Mouse (Mus musculus) adrenal gland (tissue): ENCODE data around the gene Calr4.

ENCODE experiments used
- intact Hi-C: fragments of 180-260 bp; cut with DNase I; formaldehyde crosslinking; loops from one replicate; pipeline ENCODE4 v1.15.1; 2025
- long read RNA-seq, 2 experiments: library from polyadenylated mRNA; unstranded; transcript quantifications; one replicate each; pipeline ENCODE4 v2.0.0; 2020; ENCODE audit warnings: borderline replicate concordance in 1 of 2; ENCODE audit not compliant: insufficient replicate concordance in 1 of 2

Gene Calr4
- long read RNA-seq, experiment 1, partial matches to known transcripts, result 1 of 1 reads
- long read RNA-seq, experiment 1, other reads (novel, unspliced or antisense), result 0 of 1 reads
- long read RNA-seq, experiment 2, result 0 reads

DNA sequence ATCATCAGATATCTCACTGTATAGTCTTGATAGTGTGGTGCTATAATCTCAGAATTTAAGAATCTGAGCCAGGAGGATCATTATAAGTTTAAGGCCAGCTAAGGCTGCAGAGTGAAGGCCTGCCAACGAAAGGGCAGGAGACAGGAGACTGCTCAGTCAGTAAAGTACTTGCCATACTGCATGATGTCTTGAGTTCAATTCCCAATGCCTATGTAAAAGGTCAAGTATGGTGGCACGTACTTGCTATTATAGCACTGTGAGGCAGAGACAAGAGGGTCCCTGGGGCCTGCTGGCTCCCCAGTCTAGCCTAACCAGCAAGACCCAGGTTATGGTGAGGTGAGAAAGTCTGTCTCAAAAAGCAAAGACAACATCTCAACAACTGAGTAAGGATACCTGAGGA is at the start of gene Calr4:
TSS of gene Calr4 (plus strand) at position 301 of the 400 bp plus-strand sequence.
- intact Hi-C loops, result no loop called here

DNA sequence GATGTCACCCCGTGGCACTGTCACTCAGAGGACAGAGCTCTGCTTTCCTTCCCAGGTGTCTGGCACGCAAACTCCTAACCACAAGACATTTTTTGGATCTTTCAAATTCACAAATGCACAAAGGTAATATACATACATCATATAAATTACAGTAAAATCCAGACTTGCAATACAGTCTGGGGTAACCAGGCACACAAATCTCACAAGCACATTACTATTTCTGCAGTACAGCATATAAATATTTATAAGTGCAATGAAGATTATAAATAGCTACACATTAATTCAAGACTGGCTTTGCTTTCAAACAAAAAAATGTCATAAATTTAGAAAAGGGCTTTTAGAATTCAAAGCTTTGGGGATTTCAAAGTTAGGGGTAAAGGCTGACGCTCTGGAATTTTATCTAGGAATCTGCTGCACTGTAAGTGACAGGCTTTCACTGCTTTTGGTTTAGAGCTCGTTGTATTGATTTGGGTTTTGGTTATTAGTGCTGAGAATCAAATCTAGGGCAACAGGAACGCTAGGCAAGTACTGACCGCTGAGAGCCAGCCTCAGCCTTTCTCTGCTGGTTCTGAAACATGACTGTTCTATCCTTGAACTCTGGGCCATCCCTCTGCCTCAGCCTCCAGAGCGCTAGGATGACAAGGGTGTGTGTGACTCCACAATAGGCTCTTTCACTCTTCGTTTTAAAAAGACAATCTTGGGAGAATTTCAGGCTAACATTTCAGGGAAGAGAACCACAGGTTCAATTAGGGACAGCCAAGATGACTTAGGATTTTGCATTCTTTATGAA is 48.5 kb upstream of the Calr4 start:
- intact Hi-C loops, result no loop called here

DNA sequence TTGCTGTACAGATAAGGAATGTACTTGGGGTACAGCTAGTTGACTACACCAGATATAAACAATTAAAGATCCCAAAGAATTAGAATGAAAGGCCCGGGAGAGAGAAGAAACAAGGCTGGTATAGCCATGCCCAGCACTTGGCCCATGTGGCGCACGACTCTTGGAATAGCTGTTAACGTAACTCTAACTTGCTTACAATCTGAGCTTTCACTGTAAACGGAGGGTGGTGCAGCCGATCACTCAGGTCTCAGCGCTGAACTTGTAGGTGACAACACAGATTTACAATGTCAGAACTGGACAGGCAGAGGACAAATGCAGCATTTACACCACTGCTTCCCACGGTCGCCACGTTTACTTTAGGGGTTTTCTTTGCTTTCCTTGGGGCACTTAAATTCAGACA is 42.7 kb upstream of the Calr4 start:
- intact Hi-C loops, result no loop called here

DNA sequence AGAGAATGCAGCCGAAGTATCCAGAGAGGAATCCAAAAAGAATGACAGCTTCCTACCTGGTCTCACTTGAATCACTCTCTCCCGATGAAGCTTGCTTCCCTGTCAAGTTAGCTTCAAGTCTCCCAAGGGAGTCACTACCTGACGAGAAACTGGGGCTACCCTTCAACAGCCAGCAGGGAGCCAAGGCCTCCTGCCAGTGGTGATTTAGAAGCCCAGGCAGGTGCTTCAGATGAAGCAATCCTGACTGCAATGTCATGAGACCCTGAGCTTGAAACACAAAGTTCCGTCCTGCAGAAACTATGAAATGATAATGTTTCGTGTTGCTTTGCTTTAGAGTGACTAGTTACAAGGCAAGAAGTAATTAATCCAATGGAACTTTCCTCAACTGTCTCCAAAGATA is 40.4 kb upstream of the Calr4 start:
- intact Hi-C loops, result no loop called here

DNA sequence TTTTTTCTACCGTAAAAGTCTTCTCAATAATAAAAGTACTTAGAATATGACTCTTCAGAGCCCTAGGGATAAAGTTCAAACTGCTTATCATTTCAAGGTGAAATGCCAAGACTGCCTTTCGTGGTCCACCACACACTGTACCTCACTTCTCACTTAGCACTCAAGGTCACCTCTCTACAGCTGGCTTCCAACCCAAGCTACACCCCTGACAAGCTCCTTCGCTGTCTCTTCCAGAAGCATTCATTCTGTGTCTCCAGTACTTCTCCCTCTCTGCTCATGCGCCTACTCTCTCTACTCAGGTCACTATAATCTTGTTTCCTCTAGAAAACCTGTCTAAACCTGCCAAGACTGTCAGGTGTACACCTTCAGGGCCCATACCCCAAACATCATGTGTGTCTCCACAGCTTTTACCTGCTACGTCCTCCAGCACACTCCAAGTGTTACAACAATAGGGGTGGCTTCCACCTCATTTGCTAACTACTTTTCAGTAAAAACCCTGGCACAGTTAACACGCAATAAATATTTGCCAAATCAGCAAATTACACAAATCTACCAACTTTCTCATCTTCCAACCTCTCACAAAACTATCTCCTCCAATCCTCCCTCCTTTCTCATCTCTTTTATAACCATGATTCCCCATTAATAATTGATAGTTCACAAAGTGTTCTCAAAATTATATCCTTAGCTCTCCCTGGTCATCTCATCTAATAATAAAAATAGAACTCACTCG is 38.2 kb upstream of the Calr4 start:
- intact Hi-C loops, result no loop called here

DNA sequence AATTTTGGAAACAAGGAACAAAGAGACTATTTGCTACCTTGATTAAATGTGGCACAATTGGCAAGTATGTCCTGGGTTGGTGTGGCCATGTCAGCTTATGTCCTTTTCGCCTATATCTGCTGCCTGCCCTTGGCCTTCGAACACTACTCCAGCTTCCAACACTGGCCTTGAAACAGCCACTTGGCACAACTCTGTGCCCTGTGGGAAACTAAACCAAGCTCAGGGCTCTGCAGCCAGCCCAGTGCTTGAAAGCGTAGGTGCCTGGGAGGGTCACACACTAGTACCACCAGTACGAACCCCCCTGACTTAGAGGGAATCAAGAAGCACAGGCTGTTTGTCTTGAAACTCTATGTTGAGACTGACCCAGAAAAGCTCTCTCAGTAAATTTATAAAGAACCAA is 35.2 kb upstream of the Calr4 start:
- intact Hi-C loops, result no loop called here

DNA sequence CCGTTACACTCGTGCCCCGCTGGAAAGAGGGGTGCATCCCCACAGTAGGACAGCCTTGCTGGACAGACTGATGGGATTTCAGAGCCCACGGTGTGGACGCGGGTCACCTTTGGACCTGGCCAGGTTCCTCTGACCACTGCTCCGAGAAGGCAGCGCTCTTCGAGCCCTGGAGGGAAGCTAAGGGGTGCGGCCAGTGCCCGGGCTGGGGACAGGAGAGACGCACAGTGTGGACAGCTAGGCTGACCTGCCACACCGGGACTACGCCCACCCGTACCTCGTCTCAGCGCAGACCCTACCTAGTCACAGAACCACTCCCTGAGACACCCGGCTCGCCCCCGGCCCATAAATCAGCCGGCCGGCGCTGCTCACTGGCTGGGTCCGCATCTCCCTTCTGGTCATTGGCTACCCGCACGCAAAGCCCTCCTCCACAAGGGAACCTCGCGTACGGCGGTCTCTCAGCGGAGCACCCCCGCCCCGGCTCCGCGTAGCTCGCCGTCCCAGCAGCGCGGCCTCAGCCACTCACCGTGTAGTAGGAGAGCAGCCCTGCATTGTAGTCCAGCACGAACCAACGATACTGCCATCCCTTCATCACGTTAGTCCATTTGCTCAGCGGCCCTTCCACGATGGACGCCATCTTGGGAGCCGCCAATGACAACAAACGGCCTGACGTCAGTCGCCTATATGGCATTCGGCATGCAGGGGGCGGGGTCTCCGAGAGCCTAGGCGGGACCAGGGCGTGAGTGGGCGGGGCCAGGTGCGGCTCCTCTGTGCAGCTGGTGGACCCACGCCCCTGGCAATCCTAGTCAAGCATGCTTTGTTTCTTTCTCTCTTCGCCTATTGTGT is 32.5 kb upstream of the Calr4 start, which contains the start of gene Osbpl9:
TSS of gene Osbpl9 (minus strand) at position 691 of the 843 bp plus-strand sequence.
- intact Hi-C loops, result no loop called here

DNA sequence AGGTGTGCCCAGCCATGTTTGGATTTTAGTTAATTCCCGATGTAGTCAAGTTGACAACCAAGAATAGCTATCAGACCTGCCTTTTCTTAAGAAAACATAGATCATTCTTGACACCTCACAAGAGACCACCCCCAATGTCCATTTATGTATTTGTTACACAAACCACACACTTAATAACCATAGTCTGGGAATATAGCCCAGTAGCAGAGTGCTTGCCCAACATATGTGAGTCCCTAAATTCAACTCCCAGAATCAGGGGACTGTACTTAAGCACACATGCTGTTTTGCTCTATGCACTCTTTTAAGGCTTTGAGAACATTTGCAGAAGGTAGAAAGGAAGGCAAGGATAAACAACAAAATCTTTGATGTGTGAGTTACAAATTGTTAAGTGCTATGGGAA is 30.4 kb upstream of the Calr4 start:
- intact Hi-C loops, result no loop called here

DNA sequence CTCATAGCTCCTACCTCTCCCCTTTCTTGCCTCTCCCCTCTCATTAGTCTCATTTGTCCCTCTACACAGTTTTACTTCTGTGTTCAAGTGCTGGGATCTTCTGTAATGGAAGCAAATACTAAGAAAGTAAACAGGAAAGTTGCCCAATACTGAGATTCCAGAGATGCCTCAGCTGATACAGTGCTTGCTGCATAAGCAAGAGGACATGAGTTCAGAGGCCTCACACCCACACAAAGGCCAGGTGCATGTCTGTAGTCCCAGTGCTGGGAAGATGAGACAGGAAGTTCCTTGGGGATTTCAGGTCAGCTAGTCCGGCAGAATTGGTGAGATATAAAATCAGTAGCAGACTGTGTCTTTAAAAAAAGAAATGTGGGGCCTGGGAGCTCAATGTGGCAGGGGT is 29.9 kb upstream of the Calr4 start:
- intact Hi-C loops, result no loop called here

DNA sequence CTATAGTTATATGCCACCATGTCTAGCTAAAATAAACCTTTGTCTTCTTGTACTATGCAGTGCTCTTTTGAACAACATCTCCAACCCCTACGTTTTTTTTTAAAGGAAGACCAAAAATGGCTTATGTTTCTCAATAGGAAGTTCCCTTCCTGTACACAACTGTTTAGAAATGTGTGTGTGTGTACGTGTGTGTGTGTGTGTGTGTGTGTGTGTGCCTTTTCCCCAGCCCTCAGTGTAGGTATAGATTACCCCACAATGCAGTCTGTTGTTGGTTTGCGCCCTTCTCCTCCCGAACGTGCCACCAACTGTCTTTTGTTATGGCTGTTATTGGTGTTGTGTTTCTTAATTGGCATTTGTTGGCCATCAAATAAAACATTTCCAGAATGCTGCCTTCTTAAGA is 26.8 kb upstream of the Calr4 start:
- intact Hi-C loops, result no loop called here

DNA sequence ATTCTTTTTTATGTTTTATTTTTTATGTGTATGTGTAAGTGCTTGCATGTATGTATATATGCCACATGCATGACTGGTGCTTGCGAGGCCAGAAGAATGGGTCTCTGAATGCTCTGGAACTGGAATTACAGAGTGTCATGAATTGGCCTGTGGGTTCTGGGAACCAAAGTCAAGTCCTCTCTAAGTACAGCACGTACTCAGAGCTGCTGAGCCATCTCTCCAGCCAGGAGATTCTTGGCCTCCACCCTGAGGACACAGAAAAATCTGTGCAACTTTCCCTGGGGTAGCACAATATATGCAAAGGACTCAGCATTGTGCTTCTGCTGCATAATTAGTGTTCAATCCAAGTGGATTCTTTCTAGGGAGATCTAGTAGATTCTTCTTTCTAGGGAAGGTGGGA is 24.0 kb upstream of the Calr4 start:
- intact Hi-C loops, result no loop called here

DNA sequence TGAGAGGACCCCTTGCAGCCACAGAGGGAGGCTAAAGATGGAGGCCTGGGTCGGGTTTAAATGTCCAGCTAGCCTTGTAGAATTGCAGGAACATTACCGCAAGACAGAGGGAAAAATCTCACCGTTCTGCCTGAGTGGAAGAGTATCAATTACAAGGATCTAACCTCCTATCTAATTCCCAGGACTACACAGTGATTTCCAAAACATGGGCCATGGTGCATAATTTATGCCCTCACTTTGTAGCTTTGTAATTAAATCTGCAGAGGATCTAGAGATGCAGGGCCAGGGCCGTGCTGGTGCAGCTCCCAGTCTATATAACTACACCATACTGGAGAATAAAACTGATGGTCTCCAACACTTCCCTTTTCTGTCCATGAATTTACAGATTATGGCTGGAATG is 23.4 kb upstream of the Calr4 start:
- intact Hi-C loops, result no loop called here

DNA sequence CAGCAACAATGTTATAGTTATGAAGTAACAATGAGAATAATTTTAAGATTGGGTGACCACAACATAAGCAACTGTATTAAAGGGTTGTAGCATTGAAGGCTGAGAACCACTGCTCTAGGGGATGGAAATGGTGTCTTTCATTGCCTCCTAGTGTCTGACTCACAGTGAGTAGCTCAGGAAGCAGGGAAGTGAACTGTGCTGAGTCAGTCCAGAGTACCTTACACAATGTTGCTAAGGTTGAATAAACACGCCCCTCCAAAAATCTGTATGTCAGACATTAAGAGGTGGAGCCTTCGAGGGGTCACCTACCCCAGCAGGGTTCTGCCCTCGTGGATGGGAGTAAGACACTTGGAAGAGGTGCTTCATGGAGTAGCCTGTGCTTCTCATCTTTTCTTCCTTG is 20.3 kb upstream of the Calr4 start:
- intact Hi-C loops, result no loop called here

DNA sequence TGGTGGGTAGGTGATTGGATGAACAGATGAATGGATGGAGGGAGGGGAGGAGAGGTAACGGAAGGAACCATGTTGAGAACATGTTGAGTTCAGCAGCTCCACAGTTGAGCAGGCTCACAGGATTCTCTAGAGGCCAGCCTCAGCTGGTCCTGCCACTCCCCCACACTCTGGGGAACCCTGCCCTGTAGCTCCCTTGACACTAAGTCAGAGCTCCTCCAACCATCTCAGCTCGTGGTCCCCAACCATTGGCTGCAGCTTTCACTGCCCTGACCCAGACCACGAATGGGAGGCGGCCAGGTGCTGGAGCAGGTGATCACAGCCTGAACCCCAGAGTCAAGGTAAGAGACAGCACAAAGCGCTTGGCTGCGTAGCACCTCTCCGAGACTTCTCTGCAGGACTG is 16.3 kb upstream of the Calr4 start:
- intact Hi-C loops, result no loop called here

DNA sequence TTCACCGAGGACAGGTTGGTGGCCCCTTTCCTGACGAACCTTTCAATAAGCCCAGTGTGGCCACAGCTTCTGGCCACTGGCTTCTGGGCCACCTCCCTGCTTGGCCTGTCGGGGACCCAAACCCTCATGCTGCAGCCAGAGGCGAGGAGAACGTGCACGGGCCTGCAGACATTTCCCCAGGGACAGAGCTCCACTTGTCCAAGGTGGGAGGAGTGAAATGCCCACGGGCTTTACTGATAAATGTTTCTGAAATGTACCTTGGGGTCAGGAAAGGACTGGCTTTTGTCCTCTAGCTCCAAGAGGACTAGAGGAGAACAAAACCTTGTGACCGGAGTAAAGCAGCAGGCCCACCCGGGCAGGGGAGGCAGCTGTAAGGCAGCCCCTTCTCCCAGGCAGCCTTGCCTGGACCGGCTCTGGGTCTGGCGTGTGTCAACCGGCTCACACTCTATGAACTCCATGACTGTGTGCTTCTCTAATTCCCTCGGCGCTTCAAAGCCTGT is 13.8 kb upstream of the Calr4 start:
- intact Hi-C loops, result no loop called here

DNA sequence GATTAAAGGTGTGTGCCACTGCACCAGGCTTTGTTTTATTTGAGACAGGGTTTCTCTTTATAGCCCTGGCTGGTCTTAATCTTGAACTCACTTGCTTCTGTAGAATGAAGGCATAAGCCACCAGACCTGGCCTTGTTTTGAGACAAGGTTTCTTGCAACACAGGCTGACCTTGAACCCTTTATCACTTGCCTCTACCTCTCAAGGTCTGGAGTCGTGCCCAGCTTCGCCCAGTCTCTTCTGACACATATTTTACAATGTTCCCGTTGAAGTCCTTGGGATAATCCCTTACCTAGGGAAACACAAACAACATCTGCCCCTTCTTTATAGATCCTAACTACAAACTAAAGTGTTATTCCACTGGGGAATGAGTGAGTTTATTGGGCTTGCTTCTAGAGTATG is 12.3 kb upstream of the Calr4 start:
- intact Hi-C loops, result no loop called here

DNA sequence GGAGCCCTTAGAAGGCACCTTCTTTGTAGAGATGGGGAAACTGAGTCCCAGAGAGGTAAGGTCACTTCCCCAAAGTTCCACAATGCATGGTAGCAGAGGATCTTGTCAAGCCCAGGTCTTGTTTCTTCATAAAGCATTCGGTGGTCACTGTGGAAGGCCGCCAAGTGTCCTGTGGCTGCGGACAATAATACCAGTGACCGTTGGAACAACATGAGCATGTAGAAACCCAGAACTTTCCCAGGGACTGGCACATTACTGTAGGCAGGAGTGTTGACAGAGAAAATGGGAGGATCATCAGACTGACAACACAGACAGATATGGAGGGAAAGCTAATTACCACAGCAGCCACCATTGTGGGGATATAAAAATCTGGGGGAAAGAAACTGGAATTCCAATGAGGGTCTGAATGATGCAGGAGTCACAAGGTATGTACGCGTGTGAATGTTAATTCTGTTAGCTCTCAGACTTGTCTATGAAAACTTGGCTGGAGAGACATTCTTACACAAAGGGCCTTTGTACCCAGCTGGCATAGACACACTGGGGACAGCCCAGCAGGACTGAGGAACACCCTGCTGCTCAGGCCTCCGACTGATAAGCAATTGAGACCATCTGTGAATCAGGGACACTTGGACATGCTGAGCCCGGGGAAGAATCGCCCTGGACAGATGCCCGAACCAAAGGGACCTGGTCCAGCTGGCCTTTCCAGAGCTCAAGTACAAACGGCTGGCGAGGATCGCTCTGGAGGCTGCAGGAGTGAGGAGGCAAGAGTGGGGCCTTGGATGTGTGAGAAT is 9.3 kb upstream of the Calr4 start:
- intact Hi-C loops, result no loop called here

DNA sequence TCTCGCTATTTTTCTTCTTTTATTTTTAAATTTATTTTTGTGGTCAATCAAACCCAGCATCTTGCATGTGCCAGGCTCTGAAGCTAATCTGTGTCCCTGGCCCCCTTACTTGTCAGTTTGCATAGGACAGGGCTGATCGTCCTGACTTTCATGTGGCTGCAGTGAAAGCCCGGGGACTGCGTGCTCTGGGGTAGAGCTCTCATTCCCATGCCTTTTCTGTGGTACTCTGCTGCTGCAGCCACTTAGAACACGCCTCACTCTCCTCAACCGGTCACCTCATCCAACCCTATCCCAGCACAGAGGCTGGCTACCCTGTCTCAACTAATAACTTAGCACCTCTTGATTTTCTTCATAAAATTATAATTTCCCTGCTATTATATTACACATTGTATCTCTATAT is 8.7 kb upstream of the Calr4 start:
- intact Hi-C loops, result no loop called here

DNA sequence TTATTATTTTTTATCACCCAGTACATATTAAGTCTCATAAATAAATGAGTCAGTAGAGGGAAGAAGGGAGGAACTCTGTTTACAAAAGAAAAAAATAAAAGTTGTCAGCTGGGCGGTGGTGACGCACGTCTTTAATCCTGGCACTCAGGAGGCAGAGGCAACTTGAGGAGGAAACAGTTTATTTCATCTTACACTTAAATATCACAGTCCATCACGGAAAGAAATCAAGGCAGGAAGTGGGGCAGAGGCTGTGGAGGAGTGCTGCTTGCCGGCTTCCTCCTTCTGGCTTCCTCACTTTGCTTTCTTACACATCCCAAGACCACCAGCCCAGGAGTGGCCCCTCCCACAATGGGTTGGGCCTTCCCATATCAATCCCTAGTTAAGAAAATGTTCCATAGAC is 8.2 kb upstream of the Calr4 start:
- intact Hi-C loops, result no loop called here

DNA sequence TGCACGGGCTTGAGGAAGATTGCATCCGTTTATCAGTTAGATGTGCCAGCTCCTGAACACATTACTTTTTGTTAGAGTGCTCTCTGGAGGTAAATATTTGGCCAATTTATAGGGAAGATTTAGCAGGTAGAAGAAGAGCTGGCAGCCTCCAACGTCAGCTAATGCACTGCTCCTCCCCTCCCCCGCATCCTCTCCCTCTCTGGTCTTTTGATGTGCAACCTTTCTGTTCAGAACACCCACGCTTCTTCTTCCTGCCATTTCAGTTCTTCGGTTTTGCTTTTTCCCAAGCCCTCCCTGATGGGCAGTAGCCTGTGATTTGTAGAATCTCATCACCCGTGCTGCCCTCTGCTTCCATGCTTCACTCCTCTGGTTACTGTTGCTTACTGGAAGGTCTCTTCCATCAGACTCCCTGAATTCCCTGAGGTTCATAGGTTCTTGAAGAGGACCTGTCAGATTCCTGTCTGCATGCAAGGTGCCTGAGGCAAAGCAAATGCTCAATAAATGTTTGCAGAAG is 4.5 kb upstream of the Calr4 start:
- intact Hi-C loops, result no loop called here
